Mouse (Mus musculus): ENCODE results near the gene Mmp11. TPM values are rescaled to one million over a fixed set of nuclear protein-coding genes. Genes with fewer than 3 reads are reported as not detected.
A peak's percentile ranks its signal among the peaks of the same experiment; 100 is the strongest.

Mmp11 gene
- total RNA-seq, 2 experiments from 2014 or later = 5.4 to 5.7 TPM

- DNase-seq (ENCODE audit: low spot score in 2 of 2) = no peak
Measured at GRCm38 (mm10) chr10:75939481-75940234, 3.4 kb upstream of the Mmp11 start.

GRCm38 (mm10) chr10:75937851-75938643 is 1.8 kb upstream of the Mmp11 start:
- DNase-seq (ENCODE audit: low spot score in 2 of 2) = peak in 1 of 2 experiments; percentile 32

- DNase-seq (ENCODE audit: low spot score in 2 of 2) = peak in 1 of 2 experiments; percentile 31
Measured at GRCm38 (mm10) chr10:75936909-75937667, 792 bp upstream of the Mmp11 start.

- no peak for DNase-seq (ENCODE audit: low spot score in 2 of 2)
Measured at GRCm38 (mm10) chr10:75934991-75935390, 1.3 kb downstream of the Mmp11 start.

GRCm38 (mm10) chr10:75932891-75933290 is 3.4 kb downstream of the Mmp11 start, which contains the start of gene Chchd10:
Gene Chchd10, plus strand, starts transcription at chr10:75933130.
- DNase-seq (ENCODE audit: low spot score in 2 of 2) = no peak

- DNase-seq (ENCODE audit: low spot score in 2 of 2) = peak; percentile 60 to 70
Measured at GRCm38 (mm10) chr10:75932081-75932678, 4.1 kb downstream of the Mmp11 start.

GRCm38 (mm10) chr10:75931311-75931710 is 5.0 kb downstream of the Mmp11 start:
- no peak for DNase-seq (ENCODE audit: low spot score in 2 of 2)

- no peak for DNase-seq (ENCODE audit: low spot score in 2 of 2)
Measured at GRCm38 (mm10) chr10:75930304-75930703, 6.0 kb downstream of the Mmp11 start.

- DNase-seq (ENCODE audit: low spot score in 2 of 2) = no peak
Measured at GRCm38 (mm10) chr10:75926396-75926795, 9.9 kb downstream of the Mmp11 start.

- DNase-seq (ENCODE audit: low spot score in 2 of 2) = no peak
Measured at GRCm38 (mm10) chr10:75924324-75924723, 12.0 kb downstream of the Mmp11 start.

- peak in 1 of 2 experiments; percentile 24 for DNase-seq (ENCODE audit: low spot score in 2 of 2)
Measured at GRCm38 (mm10) chr10:75921726-75922560, 14.4 kb downstream of the Mmp11 start.

- DNase-seq (ENCODE audit: low spot score in 2 of 2) = peak; percentile 92 to 94
Measured at GRCm38 (mm10) chr10:75921026-75921725, 15.1 kb downstream of the Mmp11 start, which contains the start of gene Smarcb1. Gene Smarcb1, minus strand, starts transcription at chr10:75921617.

GRCm38 (mm10) chr10:75919026-75919425 is 17.3 kb downstream of the Mmp11 start:
- DNase-seq (ENCODE audit: low spot score in 2 of 2) = no peak

- DNase-seq (ENCODE audit: low spot score in 2 of 2) = no peak
Measured at GRCm38 (mm10) chr10:75916840-75917239, 19.5 kb downstream of the Mmp11 start.

- DNase-seq (ENCODE audit: low spot score in 2 of 2) = no peak
Measured at GRCm38 (mm10) chr10:75915557-75915956, 20.7 kb downstream of the Mmp11 start.

- no peak for DNase-seq (ENCODE audit: low spot score in 2 of 2)
Measured at GRCm38 (mm10) chr10:75913013-75913589, 23.2 kb downstream of the Mmp11 start.

GRCm38 (mm10) chr10:75910698-75911097 is 25.6 kb downstream of the Mmp11 start:
- no peak for DNase-seq (ENCODE audit: low spot score in 2 of 2)

- DNase-seq (ENCODE audit: low spot score in 2 of 2) = no peak
Measured at GRCm38 (mm10) chr10:75906882-75907281, 29.4 kb downstream of the Mmp11 start.

GRCm38 (mm10) chr10:75904391-75904790 is 31.9 kb downstream of the Mmp11 start:
- no peak for DNase-seq (ENCODE audit: low spot score in 2 of 2)
